Mouse (Mus musculus) right cerebral cortex, adult 18-20 months (tissue): ENCODE results near the gene Pik3r1.

Experiments used
- DNase-seq: peaks from one replicate; pipeline ENCODE4 v3.0.0; 2022; ENCODE audit warnings: mixed read lengths

Gene Pik3r1

GRCm38 (mm10) chr13:101707226-101707625 is 60.8 kb downstream of the Pik3r1 start:
- DNase-seq: no peak

- no peak for DNase-seq
Measured at GRCm38 (mm10) chr13:101706426-101706825, 61.6 kb downstream of the Pik3r1 start.

- DNase-seq: no peak
Measured at GRCm38 (mm10) chr13:101702096-101702775, 65.8 kb downstream of the Pik3r1 start.

GRCm38 (mm10) chr13:101701632-101702031 is 66.4 kb downstream of the Pik3r1 start:
- no peak for DNase-seq

- DNase-seq: no peak
Measured at GRCm38 (mm10) chr13:101699742-101700141, 68.3 kb downstream of the Pik3r1 start.

GRCm38 (mm10) chr13:101697966-101698365 is 70.1 kb downstream of the Pik3r1 start:
- DNase-seq: no peak

- DNase-seq: no peak
Measured at GRCm38 (mm10) chr13:101697461-101697860, 70.6 kb downstream of the Pik3r1 start.

- no peak for DNase-seq
Measured at GRCm38 (mm10) chr13:101696827-101697226, 71.2 kb downstream of the Pik3r1 start.

- DNase-seq: no peak
Measured at GRCm38 (mm10) chr13:101696316-101696715, 71.7 kb downstream of the Pik3r1 start.

GRCm38 (mm10) chr13:101695876-101696275 is 72.1 kb downstream of the Pik3r1 start:
- peak; percentile 87 for DNase-seq

- peak; percentile 75 for DNase-seq
Measured at GRCm38 (mm10) chr13:101694496-101695251, 73.3 kb downstream of the Pik3r1 start.

GRCm38 (mm10) chr13:101693967-101694495 is 74.0 kb downstream of the Pik3r1 start:
- peak; percentile 79 for DNase-seq

- no peak for DNase-seq
Measured at GRCm38 (mm10) chr13:101692866-101693691, 74.9 kb downstream of the Pik3r1 start.

- DNase-seq: peak; percentile 85
Measured at GRCm38 (mm10) chr13:101692239-101692784, 75.7 kb downstream of the Pik3r1 start.

- DNase-seq: no peak
Measured at GRCm38 (mm10) chr13:101691669-101692068, 76.3 kb downstream of the Pik3r1 start.

- DNase-seq: no peak
Measured at GRCm38 (mm10) chr13:101690911-101691655, 76.9 kb downstream of the Pik3r1 start.

- no peak for DNase-seq
Measured at GRCm38 (mm10) chr13:101690167-101690566, 77.8 kb downstream of the Pik3r1 start.

- DNase-seq: peak; percentile 48
Measured at GRCm38 (mm10) chr13:101686256-101686655, 81.8 kb downstream of the Pik3r1 start.

- DNase-seq: no peak
Measured at GRCm38 (mm10) chr13:101684706-101685105, 83.3 kb downstream of the Pik3r1 start.

GRCm38 (mm10) chr13:101682378-101682777 is 85.6 kb downstream of the Pik3r1 start:
- no peak for DNase-seq

GRCm38 (mm10) chr13:101680083-101680482 is 87.9 kb downstream of the Pik3r1 start:
- no peak for DNase-seq

- DNase-seq: no peak
Measured at GRCm38 (mm10) chr13:101678984-101679383, 89.0 kb downstream of the Pik3r1 start.
